Mouse (Mus musculus) skeletal muscle tissue, adult 2 months (tissue): ENCODE results near the gene Chic1.

Source experiments
- DNase-seq: peaks from one replicate; pipeline ENCODE4 v3.0.0-alpha.2; 2012; ENCODE audit warnings: low read depth, low spot score

Gene Chic1

DNA sequence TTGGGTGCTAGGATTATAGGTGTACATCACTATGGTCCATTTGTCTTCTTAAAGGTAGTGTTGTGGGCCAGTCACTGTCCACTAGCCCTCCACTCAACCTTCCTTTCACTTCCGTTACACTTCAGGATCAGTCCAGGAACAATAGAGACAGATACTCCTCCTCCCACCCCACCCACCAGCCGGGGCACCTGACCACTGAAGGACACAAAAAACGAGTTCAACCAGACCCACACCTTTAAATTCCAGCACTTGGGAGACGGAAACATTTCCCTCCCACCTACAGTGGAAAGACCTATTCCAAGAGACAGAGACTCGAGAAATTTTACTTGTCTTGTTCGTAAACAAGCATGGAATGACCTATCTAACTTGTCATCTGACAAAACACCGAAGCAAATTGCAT lies 76.0 kb downstream of the Chic1 start:
- DNase-seq: no peak

- no peak for DNase-seq
These were observed 81.7 kb downstream of the Chic1 start for GRCm38 (mm10) chrX:103438023-103438422.

- DNase-seq: peak; percentile 16
These were observed 84.5 kb downstream of the Chic1 start for GRCm38 (mm10) chrX:103440803-103441202.

- DNase-seq: peak; percentile 0
These were observed 87.5 kb downstream of the Chic1 start for GRCm38 (mm10) chrX:103443755-103444154.
